Mouse (Mus musculus) olfactory bulb, adult 2 months (tissue): Measurements from ENCODE around the gene Prickle1.

Source experiments
- CTCF ChIP-seq: fragments of 200-500 bp; IDR thresholded peaks from 2 replicates; pipeline ENCODE4 v1.5.1; 2012; ENCODE audit warnings: low read depth, mild to moderate bottlenecking, low read length, moderate library complexity; ENCODE audit not compliant: insufficient read depth
- POLR2A ChIP-seq: fragments of 200-500 bp; IDR thresholded peaks from 2 replicates; pipeline ENCODE4 v1.6.1; 2012; ENCODE audit warnings: mild to moderate bottlenecking, low read depth, low read length, moderate library complexity; ENCODE audit not compliant: insufficient read depth

- no peak for TF ChIP-seq CTCF
- no peak for TF ChIP-seq POLR2A
Measured at GRCm38 (mm10) chr15:93477729-93478128, 118.0 kb downstream of the Prickle1 start.
